Mouse (Mus musculus) 416B (cell line): Measurements from ENCODE around the gene Kcnk5.

ENCODE experiments used
- DNase-seq: peaks from one replicate; pipeline ENCODE4 v3.0.0; 2011; ENCODE audit warnings: low read depth

Gene Kcnk5

GRCm38 (mm10) chr14:20181466-20181921 is at the start of gene Kcnk5:
Gene Kcnk5 (minus strand): TSS chr14:20181809.
- DNase-seq, result no peak

- DNase-seq, result no peak
Observed at GRCm38 (mm10) chr14:20230063-20230491, 48.5 kb upstream of the Kcnk5 start.

- no peak for DNase-seq
Observed at GRCm38 (mm10) chr14:20229437-20229836, 47.8 kb upstream of the Kcnk5 start.

GRCm38 (mm10) chr14:20228336-20228735 is 46.7 kb upstream of the Kcnk5 start:
- DNase-seq, result no peak

GRCm38 (mm10) chr14:20226982-20227381 is 45.4 kb upstream of the Kcnk5 start:
- DNase-seq, result no peak

- no peak for DNase-seq
Observed at GRCm38 (mm10) chr14:20226488-20226887, 44.9 kb upstream of the Kcnk5 start.

- no peak for DNase-seq
Observed at GRCm38 (mm10) chr14:20225525-20225924, 43.9 kb upstream of the Kcnk5 start.

GRCm38 (mm10) chr14:20224576-20225218 is 43.1 kb upstream of the Kcnk5 start:
- no peak for DNase-seq

GRCm38 (mm10) chr14:20224163-20224562 is 42.6 kb upstream of the Kcnk5 start:
- no peak for DNase-seq

GRCm38 (mm10) chr14:20223253-20223652 is 41.6 kb upstream of the Kcnk5 start:
- peak; percentile 47 for DNase-seq

- DNase-seq, result no peak
Observed at GRCm38 (mm10) chr14:20221083-20221482, 39.5 kb upstream of the Kcnk5 start.

GRCm38 (mm10) chr14:20219849-20220248 is 38.2 kb upstream of the Kcnk5 start:
- DNase-seq, result no peak

GRCm38 (mm10) chr14:20217299-20217864 is 35.8 kb upstream of the Kcnk5 start:
- no peak for DNase-seq

- no peak for DNase-seq
Observed at GRCm38 (mm10) chr14:20216561-20217298, 35.1 kb upstream of the Kcnk5 start.

GRCm38 (mm10) chr14:20215826-20216225 is 34.2 kb upstream of the Kcnk5 start:
- DNase-seq, result peak; percentile 78

GRCm38 (mm10) chr14:20214125-20214524 is 32.5 kb upstream of the Kcnk5 start:
- peak; percentile 31 for DNase-seq

- no peak for DNase-seq
Observed at GRCm38 (mm10) chr14:20211754-20212601, 30.4 kb upstream of the Kcnk5 start.

GRCm38 (mm10) chr14:20209926-20210325 is 28.3 kb upstream of the Kcnk5 start:
- no peak for DNase-seq

- DNase-seq, result no peak
Observed at GRCm38 (mm10) chr14:20208435-20208834, 26.8 kb upstream of the Kcnk5 start.

GRCm38 (mm10) chr14:20205747-20206146 is 24.1 kb upstream of the Kcnk5 start:
- peak; percentile 19 for DNase-seq

- no peak for DNase-seq
Observed at GRCm38 (mm10) chr14:20203301-20203700, 21.7 kb upstream of the Kcnk5 start.

GRCm38 (mm10) chr14:20202655-20203181 is 21.1 kb upstream of the Kcnk5 start:
- no peak for DNase-seq
